Mouse (Mus musculus): ENCODE measurements around the gene Retreg1. TPM values are rescaled to one million over a fixed set of nuclear protein-coding genes. Genes with fewer than 3 reads are reported as not detected.

The Retreg1 gene
- polyA plus RNA-seq, 1 experiment = 36.0 TPM

GRCm38 (mm10) chr15:25904435-25905021, 61.5 kb downstream of the Retreg1 start:
- Histone ChIP-seq H3K4me1 (ENCODE audit: control insufficient read depth, insufficient read depth, low read length) (0 out of 2 replicates have a peak, but pooled peaks cover 2% of the 10 kb centered on the region), H3K27ac (ENCODE audit: insufficient read depth, low read depth, low read length) (no peak overlapping the region), H3K4me3 (ENCODE audit: insufficient read depth, low read depth, low read length) (no peak overlapping the region), H3K27me3 (replicated peaks; ENCODE audit: control insufficient read depth, insufficient read depth, low read length) (no peaks in the 10 kb centered on the region), H3K36me3 (ENCODE audit: control insufficient read depth, insufficient read depth, low read length) (no peaks in the 10 kb centered on the region; the same call in 1 of the 2 replicates)
- WGBS = 67% methylated on average over 14 of the region's 14 CpGs
- no peak for DNase-seq
- TF ChIP-seq POLR2A (IDR thresholded peaks at IDR 0.05; ENCODE audit: low read depth, low read length) (no peak), CTCF (conservative IDR thresholded peaks at IDR 0.05; ENCODE audit: insufficient read depth, insufficient read length, low read depth, low read length) (no peak)

GRCm38 (mm10) chr15:25909783-25910494, 67.0 kb downstream of the Retreg1 start:
- H3K36me3 ChIP-seq (ENCODE audit: control insufficient read depth, insufficient read depth, low read length) = no peaks in the 10 kb centered on the region; the same call in 1 of the 2 replicates
- 83% methylated on average over 11 of the region's 11 CpGs for WGBS
- TF ChIP-seq POLR2A (IDR thresholded peaks at IDR 0.05; ENCODE audit: low read depth, low read length) = no peak
- no peak for TF ChIP-seq CTCF (conservative IDR thresholded peaks at IDR 0.05; ENCODE audit: insufficient read depth, insufficient read length, low read depth, low read length)
- no peak overlapping the region for H3K27ac ChIP-seq (ENCODE audit: insufficient read depth, low read depth, low read length)
- no peaks in the 10 kb centered on the region for H3K27me3 ChIP-seq (replicated peaks; ENCODE audit: control insufficient read depth, insufficient read depth, low read length)
- DNase-seq = no peak
- peaks cover 37% of the 10 kb centered on the region for H3K4me1 ChIP-seq (ENCODE audit: control insufficient read depth, insufficient read depth, low read length)
- H3K4me3 ChIP-seq (ENCODE audit: insufficient read depth, low read depth, low read length) = no peak overlapping the region

GRCm38 (mm10) chr15:25910495-25910865, 67.5 kb downstream of the Retreg1 start:
- TF ChIP-seq POLR2A (IDR thresholded peaks at IDR 0.05; ENCODE audit: low read depth, low read length) = no peak
- no peak for TF ChIP-seq CTCF (conservative IDR thresholded peaks at IDR 0.05; ENCODE audit: insufficient read depth, insufficient read length, low read depth, low read length)
- peak overlapping the region; percentile 12; the same call in 1 of the 2 replicates for H3K27ac ChIP-seq (ENCODE audit: insufficient read depth, low read depth, low read length)

GRCm38 (mm10) chr15:25910924-25911323, 67.9 kb downstream of the Retreg1 start:
- DNase-seq = no peak
- Histone ChIP-seq H3K4me1 (ENCODE audit: control insufficient read depth, insufficient read depth, low read length) (peaks cover 44% of the 10 kb centered on the region), H3K27ac (ENCODE audit: insufficient read depth, low read depth, low read length) (no peak overlapping the region), H3K4me3 (ENCODE audit: insufficient read depth, low read depth, low read length) (no peak overlapping the region), H3K27me3 (replicated peaks; ENCODE audit: control insufficient read depth, insufficient read depth, low read length) (no peaks in the 10 kb centered on the region), H3K36me3 (ENCODE audit: control insufficient read depth, insufficient read depth, low read length) (no peaks in the 10 kb centered on the region)
- TF ChIP-seq POLR2A (IDR thresholded peaks at IDR 0.05; ENCODE audit: low read depth, low read length) (no peak), CTCF (conservative IDR thresholded peaks at IDR 0.05; ENCODE audit: insufficient read depth, insufficient read length, low read depth, low read length) (no peak)
- WGBS = 75% methylated on average over 1 of the region's 1 CpGs

More at GRCm38 (mm10) chr15:25910495-25910865, 67.5 kb downstream of the Retreg1 start:
- no peak overlapping the region for H3K4me3 ChIP-seq (ENCODE audit: insufficient read depth, low read depth, low read length)
- no peaks in the 10 kb centered on the region for H3K27me3 ChIP-seq (replicated peaks; ENCODE audit: control insufficient read depth, insufficient read depth, low read length)
- no peaks in the 10 kb centered on the region for H3K36me3 ChIP-seq (ENCODE audit: control insufficient read depth, insufficient read depth, low read length)
- WGBS = 18% methylated on average over 1 of the region's 1 CpGs
- H3K4me1 ChIP-seq (ENCODE audit: control insufficient read depth, insufficient read depth, low read length) = peaks cover 40% of the 10 kb centered on the region
- DNase-seq = no peak

GRCm38 (mm10) chr15:25912911-25913310, 69.9 kb downstream of the Retreg1 start:
- TF ChIP-seq POLR2A (IDR thresholded peaks at IDR 0.05; ENCODE audit: low read depth, low read length) (no peak), CTCF (conservative IDR thresholded peaks at IDR 0.05; ENCODE audit: insufficient read depth, insufficient read length, low read depth, low read length) (no peak)
- Histone ChIP-seq H3K27ac (ENCODE audit: insufficient read depth, low read depth, low read length) (peak overlapping the region; percentile 69), H3K4me3 (ENCODE audit: insufficient read depth, low read depth, low read length) (no peak overlapping the region), H3K36me3 (ENCODE audit: control insufficient read depth, insufficient read depth, low read length) (no peaks in the 10 kb centered on the region), H3K27me3 (replicated peaks; ENCODE audit: control insufficient read depth, insufficient read depth, low read length) (no peaks in the 10 kb centered on the region), H3K4me1 (ENCODE audit: control insufficient read depth, insufficient read depth, low read length) (peaks cover 44% of the 10 kb centered on the region)
- DNase-seq = no peak
- 61% methylated on average over 7 of the region's 7 CpGs for WGBS

GRCm38 (mm10) chr15:25913659-25914058, 70.7 kb downstream of the Retreg1 start:
- peak; percentile 93 for DNase-seq
- 37% methylated on average over 9 of the region's 9 CpGs for WGBS
- Histone ChIP-seq H3K4me3 (ENCODE audit: insufficient read depth, low read depth, low read length) (no peak overlapping the region), H3K4me1 (ENCODE audit: control insufficient read depth, insufficient read depth, low read length) (peaks cover 44% of the 10 kb centered on the region), H3K27ac (ENCODE audit: insufficient read depth, low read depth, low read length) (peak overlapping the region; percentile 84), H3K36me3 (ENCODE audit: control insufficient read depth, insufficient read depth, low read length) (no peaks in the 10 kb centered on the region), H3K27me3 (replicated peaks; ENCODE audit: control insufficient read depth, insufficient read depth, low read length) (no peaks in the 10 kb centered on the region)
- TF ChIP-seq CTCF (conservative IDR thresholded peaks at IDR 0.05; ENCODE audit: insufficient read depth, insufficient read length, low read depth, low read length) = no peak
- no peak for TF ChIP-seq POLR2A (IDR thresholded peaks at IDR 0.05; ENCODE audit: low read depth, low read length)

GRCm38 (mm10) chr15:25914160-25914559, 71.2 kb downstream of the Retreg1 start:
- WGBS = 40% methylated on average over 4 of the region's 4 CpGs
- H3K36me3 ChIP-seq (ENCODE audit: control insufficient read depth, insufficient read depth, low read length) = no peaks in the 10 kb centered on the region
- H3K27me3 ChIP-seq (replicated peaks; ENCODE audit: control insufficient read depth, insufficient read depth, low read length) = no peaks in the 10 kb centered on the region
- peak overlapping the region; percentile 84 for H3K27ac ChIP-seq (ENCODE audit: insufficient read depth, low read depth, low read length)
- TF ChIP-seq POLR2A (IDR thresholded peaks at IDR 0.05; ENCODE audit: low read depth, low read length) = no peak
- no peak for TF ChIP-seq CTCF (conservative IDR thresholded peaks at IDR 0.05; ENCODE audit: insufficient read depth, insufficient read length, low read depth, low read length)
- peaks cover 44% of the 10 kb centered on the region for H3K4me1 ChIP-seq (ENCODE audit: control insufficient read depth, insufficient read depth, low read length)
- no peak for DNase-seq
- no peak overlapping the region for H3K4me3 ChIP-seq (ENCODE audit: insufficient read depth, low read depth, low read length)
